Mouse (Mus musculus) lung, embryonic 14.5 days (tissue): Measurements from ENCODE around the gene Nsmf. TPM values are rescaled to one million over a fixed set of nuclear protein-coding genes. Genes with fewer than 3 reads are reported as not detected.

Experiments used
- ATAC-seq: fragments of 200-750 bp; cut with Nextera tagmentation; 2 replicates; pipeline ENCODE4 v1.8.0; 2017; ENCODE audit warnings: mild to moderate bottlenecking, moderate TSS enrichment, moderate library complexity; ENCODE audit not compliant: insufficient read depth
- DNase-seq: peaks from one replicate; pipeline ENCODE4 v3.0.0-alpha.2; 2015
- H3K27ac ChIP-seq: fragments of 300-500 bp; sonication (generic); 2 replicates; pipeline ENCODE4 v1.5.1; 2014; ENCODE audit warnings: low read depth, mild to moderate bottlenecking, moderate library complexity
- H3K27me3 ChIP-seq: fragments of 300-500 bp; sonication (generic); 2 replicates; pipeline ENCODE4 v1.6.1; 2014; ENCODE audit warnings: low read length, control low read depth; ENCODE audit not compliant: insufficient read depth
- H3K36me3 ChIP-seq: fragments of 300-500 bp; sonication (generic); 2 replicates; pipeline ENCODE4 v1.6.1; 2014; ENCODE audit warnings: control low read depth; ENCODE audit not compliant: insufficient read depth
- H3K4me1 ChIP-seq: fragments of 300-500 bp; sonication (generic); 2 replicates; pipeline ENCODE4 v1.6.1; 2014; ENCODE audit warnings: antibody characterized with exemption, control low read depth; ENCODE audit not compliant: insufficient read depth
- H3K4me2 ChIP-seq: fragments of 300-500 bp; sonication (generic); 2 replicates; pipeline ENCODE4 v1.6.1; 2014; ENCODE audit warnings: mild to moderate bottlenecking
- H3K4me3 ChIP-seq: fragments of 300-500 bp; sonication (generic); 2 replicates; pipeline ENCODE4 v1.5.1; 2014; ENCODE audit warnings: low read depth, low read length
- H3K9ac ChIP-seq: fragments of 300-500 bp; sonication (generic); 2 replicates; pipeline ENCODE4 v1.6.1; 2014
- H3K9me3 ChIP-seq: fragments of 300-500 bp; sonication (generic); 2 replicates; pipeline ENCODE4 v1.6.1; 2016; ENCODE audit warnings: low read depth, low read length, control low read depth
- CTCF ChIP-seq: IDR thresholded peaks from 2 replicates; pipeline ENCODE4 v1.5.1; 2016; ENCODE audit warnings: antibody characterized with exemption, low read depth
- WGBS: fragments of 180-500 bp; shearing (Covaris S2); extraction: QIAGEN DNeasy Blood & Tissue Kit; methylation state at CpG from one replicate; pipeline ENCODE4 v1.1.7; 2014; 5-methylcytosine and 5-hydroxymethylcytosine counted together
- microRNA-seq: library from miRNA; unstranded; fragments of <30 nt; microRNA quantifications from one replicate; pipeline ENCODE4, GENCODE M21; 2016; ENCODE audit warnings: borderline number of aligned reads
- polyA plus RNA-seq: library from polyadenylated mRNA; unstranded; fragments of >200 nt; fragmentation: Nextera tagmentation; extraction: Ambion mirVana; gene quantifications from 2 replicates; pipeline ENCODE4 v1.2.1, GENCODE M21; 2014

The Nsmf gene
- polyA plus RNA-seq, 1 experiment from 2014 or later = 67.8 TPM

DNA sequence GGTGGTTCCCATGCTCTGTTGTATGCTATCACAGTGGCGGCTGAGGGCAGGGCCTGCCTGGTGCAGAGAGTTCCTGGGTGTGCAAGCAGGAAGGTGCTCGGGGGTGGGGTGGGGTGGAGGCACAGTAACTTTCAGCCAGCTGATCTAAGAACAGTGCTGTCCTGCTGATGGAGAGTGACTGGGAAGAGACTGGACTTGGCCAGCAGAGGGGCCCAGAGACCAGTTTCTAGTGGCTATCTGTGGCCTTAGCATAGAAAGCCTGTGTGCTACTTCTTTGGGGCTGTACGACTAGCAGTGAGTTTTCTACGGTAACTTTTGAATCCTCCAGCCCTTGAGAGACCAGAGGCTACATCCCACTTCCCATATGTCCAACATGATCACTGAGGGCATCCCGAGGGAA is 44.8 kb downstream of the Nsmf start:
- Histone ChIP-seq H3K27me3 (0 out of 2 replicates have a peak, but pooled peaks cover 7% of the 10 kb centered on the region), H3K9ac (no peak overlapping the region), H3K27ac (no peak overlapping the region), H3K9me3 (no peaks in the 10 kb centered on the region), H3K4me1 (no peaks in the 10 kb centered on the region), H3K4me2 (no peak overlapping the region), H3K36me3 (no peaks in the 10 kb centered on the region), H3K4me3 (no peak overlapping the region)
- ATAC-seq (no peak), DNase-seq (peak; percentile 60)
- peak; percentile 52 for TF ChIP-seq CTCF
- 54% methylated on average over 5 of the region's 5 CpGs for WGBS

DNA sequence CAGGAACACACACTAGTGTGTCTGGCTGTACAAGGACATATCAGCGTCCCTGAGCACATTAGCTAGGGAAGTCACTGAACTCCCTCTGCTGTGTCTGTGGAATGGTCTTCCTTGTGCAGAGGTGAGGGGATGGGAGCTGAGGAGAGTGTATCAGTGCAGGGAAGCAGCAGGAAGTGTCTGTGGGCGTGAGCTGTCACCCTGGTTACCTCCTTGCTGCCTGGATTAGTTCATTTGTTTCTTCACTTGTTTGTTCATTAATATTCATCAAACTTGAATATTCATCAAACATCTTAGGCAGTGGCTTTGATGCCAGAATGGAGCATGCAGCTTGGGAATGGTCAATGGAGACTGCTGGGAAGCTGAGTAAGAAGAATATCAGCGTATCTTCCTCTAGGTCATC is 45.5 kb downstream of the Nsmf start:
- H3K4me2 ChIP-seq = no peak overlapping the region
- no peak overlapping the region for H3K4me3 ChIP-seq
- no peak for TF ChIP-seq CTCF
- no peaks in the 10 kb centered on the region for H3K36me3 ChIP-seq
- no peak overlapping the region for H3K27ac ChIP-seq
- no peak for DNase-seq
- H3K9ac ChIP-seq = no peak overlapping the region
- no peaks in the 10 kb centered on the region for H3K27me3 ChIP-seq
- H3K4me1 ChIP-seq = no peaks in the 10 kb centered on the region
- no peak for ATAC-seq
- WGBS = 65% methylated on average over 3 of the region's 3 CpGs
- no peaks in the 10 kb centered on the region for H3K9me3 ChIP-seq

DNA sequence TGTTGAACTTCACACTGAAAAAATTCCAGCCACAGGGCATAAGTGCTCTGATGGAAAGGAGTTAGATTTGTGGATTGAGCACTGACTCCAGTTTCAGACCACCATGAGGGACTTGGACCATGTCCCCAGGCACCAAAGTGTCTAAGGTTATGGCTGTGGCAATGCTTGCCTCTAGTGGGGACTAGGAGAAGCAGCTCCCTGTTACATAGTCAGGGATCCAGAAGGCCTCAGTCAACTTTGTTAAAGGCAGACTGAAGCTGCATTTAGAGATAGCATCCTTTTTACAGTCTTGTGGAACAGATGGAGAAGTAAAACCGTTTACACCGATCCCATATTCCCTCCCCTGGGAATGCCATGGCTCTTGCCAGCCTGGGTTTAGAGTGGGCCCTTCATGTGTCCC is 50.0 kb downstream of the Nsmf start:
- Histone ChIP-seq H3K4me2 (no peak overlapping the region), H3K36me3 (no peaks in the 10 kb centered on the region), H3K4me1 (no peaks in the 10 kb centered on the region), H3K27ac (no peak overlapping the region), H3K9me3 (no peaks in the 10 kb centered on the region), H3K4me3 (no peak overlapping the region), H3K27me3 (no peaks in the 10 kb centered on the region), H3K9ac (no peak overlapping the region)
- no peak for DNase-seq
- 75% methylated on average over 2 of the region's 2 CpGs for WGBS
- no peak for TF ChIP-seq CTCF
- no peak for ATAC-seq

DNA sequence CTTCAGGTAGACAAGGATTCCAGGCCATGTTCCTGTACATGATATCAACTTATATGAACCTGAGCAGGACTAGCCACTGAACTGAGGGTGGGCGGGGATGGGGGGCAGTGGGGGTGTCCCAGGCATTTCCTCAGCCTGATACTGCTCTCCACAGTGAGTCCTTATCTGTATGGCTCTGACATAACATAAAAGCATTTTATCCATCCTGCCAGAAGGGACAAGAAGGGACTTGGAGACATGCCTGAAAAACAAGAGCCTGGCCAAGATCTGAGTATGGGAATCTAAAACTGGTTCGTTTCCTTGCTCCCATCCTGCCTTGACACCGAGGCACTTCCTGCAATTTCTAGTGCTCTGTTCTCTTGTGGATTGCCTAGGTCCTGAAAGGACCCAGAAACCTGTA is 51.9 kb downstream of the Nsmf start:
- no peaks in the 10 kb centered on the region for H3K27me3 ChIP-seq
- no peaks in the 10 kb centered on the region for H3K4me1 ChIP-seq
- WGBS = 58% methylated on average over 3 of the region's 3 CpGs
- no peak overlapping the region for H3K4me2 ChIP-seq
- no peak for TF ChIP-seq CTCF
- H3K9me3 ChIP-seq = no peaks in the 10 kb centered on the region
- H3K27ac ChIP-seq = no peak overlapping the region
- H3K36me3 ChIP-seq = no peaks in the 10 kb centered on the region
- no peak for ATAC-seq
- H3K4me3 ChIP-seq = no peak overlapping the region
- no peak overlapping the region for H3K9ac ChIP-seq
- peak; percentile 23 for DNase-seq

DNA sequence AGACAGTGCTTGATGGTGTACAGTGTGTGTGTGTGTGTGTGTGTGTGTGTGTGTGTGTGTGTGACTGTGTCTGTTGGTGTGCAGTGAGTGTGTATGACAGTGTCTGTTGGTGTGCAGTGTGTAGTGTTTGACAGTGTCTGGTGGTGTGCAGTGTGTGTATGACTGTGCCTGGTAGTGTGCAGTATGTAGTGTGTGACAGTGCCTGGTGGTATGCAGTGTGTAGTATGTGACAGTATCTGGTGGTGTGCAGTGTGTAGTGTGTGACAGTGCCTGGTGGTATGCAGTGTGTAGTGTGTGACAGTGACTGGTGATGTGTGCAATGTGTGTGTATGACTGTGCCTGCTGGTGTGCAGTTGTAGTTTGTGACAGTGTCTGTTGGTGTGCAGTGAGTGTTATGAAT is 55.3 kb downstream of the Nsmf start:
- H3K27ac ChIP-seq = no peak overlapping the region
- H3K9me3 ChIP-seq = no peaks in the 10 kb centered on the region
- H3K4me1 ChIP-seq = no peaks in the 10 kb centered on the region
- DNase-seq (no peak), ATAC-seq (no peak)
- H3K4me2 ChIP-seq = no peak overlapping the region
- no peaks in the 10 kb centered on the region for H3K27me3 ChIP-seq
- no peak for TF ChIP-seq CTCF
- H3K4me3 ChIP-seq = no peak overlapping the region
- H3K36me3 ChIP-seq = no peaks in the 10 kb centered on the region
- no peak overlapping the region for H3K9ac ChIP-seq

DNA sequence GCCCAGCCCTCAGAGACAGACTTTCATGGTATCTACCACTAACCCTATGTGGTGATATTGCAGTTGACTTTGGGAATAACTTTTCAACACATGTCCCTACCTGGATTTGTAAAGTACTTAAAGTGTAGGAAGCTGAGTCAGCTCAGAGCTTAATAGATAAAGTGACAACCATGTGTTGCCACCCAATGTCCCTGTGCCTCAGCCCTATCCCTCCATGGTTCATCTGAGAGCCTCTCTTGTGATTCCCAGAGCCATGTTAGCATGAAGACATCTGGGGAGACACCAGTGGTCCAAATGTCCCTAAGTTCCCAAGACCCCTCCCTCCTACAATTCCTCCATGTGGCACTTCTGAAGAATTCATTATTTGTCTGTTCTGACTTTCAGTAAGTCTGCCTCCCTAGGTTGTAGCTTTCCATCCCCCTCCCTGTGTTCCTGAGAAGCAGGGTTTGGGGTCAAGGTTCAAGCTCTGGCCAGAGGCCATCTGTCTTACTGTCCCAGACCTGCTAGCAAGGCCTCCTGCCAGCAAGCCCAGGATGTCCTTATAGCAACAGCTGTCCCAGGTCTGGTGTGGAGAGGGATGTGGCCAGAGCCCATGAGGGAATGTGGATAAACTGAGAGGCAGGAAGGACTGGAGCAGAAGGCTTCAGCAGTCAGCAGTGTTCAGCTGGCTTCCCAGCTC is 56.5 kb downstream of the Nsmf start:
- H3K36me3 ChIP-seq = no peaks in the 10 kb centered on the region
- no peak for TF ChIP-seq CTCF
- DNase-seq (peak; percentile 12), ATAC-seq (no peak)
- H3K27me3 ChIP-seq = no peaks in the 10 kb centered on the region
- no peaks in the 10 kb centered on the region for H3K4me1 ChIP-seq
- H3K4me2 ChIP-seq = no peak overlapping the region
- no peaks in the 10 kb centered on the region for H3K9me3 ChIP-seq
- H3K9ac ChIP-seq = no peak overlapping the region
- peak overlapping the region; percentile 1; the same call in 1 of the 2 replicates for H3K27ac ChIP-seq
- H3K4me3 ChIP-seq = no peak overlapping the region

GRCm38 (mm10) chr2:25111184-25111791 is 57.1 kb downstream of the Nsmf start:
- 51% methylated on average over 9 of the region's 9 CpGs for WGBS
- Histone ChIP-seq H3K4me3 (no peak overlapping the region), H3K27ac (peak overlapping the region; percentile 61), H3K36me3 (no peaks in the 10 kb centered on the region), H3K27me3 (no peaks in the 10 kb centered on the region), H3K4me1 (no peaks in the 10 kb centered on the region), H3K9ac (no peak overlapping the region), H3K9me3 (no peaks in the 10 kb centered on the region), H3K4me2 (no peak overlapping the region)
- TF ChIP-seq CTCF = no peak
- DNase-seq (peak; percentile 36), ATAC-seq (peak; percentile 70)

Small RNA genes within 50 kb of the gene (microRNA-seq; reads per million reads assigned to microRNA genes)
- not detected for gene Gm24328
- gene Mir7664 = not detected

Other genes starting within 250 kb of the Nsmf start
- gene Ehmt1, start 134.7 kb upstream of the Nsmf start, polyA plus RNA-seq = 89.2 and 94.5 TPM in 2 replicates
- gene Arrdc1, start 119.1 kb upstream of the Nsmf start, polyA plus RNA-seq = 76.4 and 79.2 TPM in 2 replicates
- gene Zmynd19, start 104.6 kb upstream of the Nsmf start, polyA plus RNA-seq = 20.8 and 23.3 TPM in 2 replicates
- 26.4 and 29.3 TPM in 2 replicates for gene Dph7, start 92.0 kb upstream of the Nsmf start, polyA plus RNA-seq
- gene Mrpl41, start 79.3 kb upstream of the Nsmf start, polyA plus RNA-seq = 106 and 115 TPM in 2 replicates
- gene Pnpla7, start 78.3 kb upstream of the Nsmf start, polyA plus RNA-seq = 6.6 and 6.7 TPM in 2 replicates
- not detected in 2 replicates for gene Entpd8, start 25.9 kb downstream of the Nsmf start, polyA plus RNA-seq
- gene Noxa1, start 40.8 kb downstream of the Nsmf start, polyA plus RNA-seq = 0.41 and 0.68 TPM in 2 replicates
- gene Nrarp, start 126.4 kb downstream of the Nsmf start, polyA plus RNA-seq = 13.7 and 14.9 TPM in 2 replicates
- 7.5 and 8.2 TPM in 2 replicates for gene Tor4a, start 142.5 kb downstream of the Nsmf start, polyA plus RNA-seq
- gene Nelfb, start 157.1 kb downstream of the Nsmf start, polyA plus RNA-seq = 96.6 and 108 TPM in 2 replicates
- gene Stpg3, start 160.3 kb downstream of the Nsmf start, polyA plus RNA-seq = not detected in 2 replicates
- gene Fam166a, start 164.4 kb downstream of the Nsmf start, polyA plus RNA-seq = 0.47 TPM in 1 of 2 replicates, not detected in the other
- 593 and 610 TPM in 2 replicates for gene Tubb4b, start 170.3 kb downstream of the Nsmf start, polyA plus RNA-seq
- gene Slc34a3, start 180.0 kb downstream of the Nsmf start, polyA plus RNA-seq = not detected in 2 replicates
- gene Rnf224, start 182.4 kb downstream of the Nsmf start, polyA plus RNA-seq = not detected in 2 replicates
- 7.7 and 9.9 TPM in 2 replicates for gene Rnf208, start 187.9 kb downstream of the Nsmf start, polyA plus RNA-seq
- gene Cysrt1, start 188.1 kb downstream of the Nsmf start, polyA plus RNA-seq = not detected in 2 replicates
- gene AL732309.1, start 192.5 kb downstream of the Nsmf start, polyA plus RNA-seq = 3.5 and 3.6 TPM in 2 replicates
- 14.5 and 16.4 TPM in 2 replicates for gene Tmem203, start 201.1 kb downstream of the Nsmf start, polyA plus RNA-seq
- gene Tprn, start 208.3 kb downstream of the Nsmf start, polyA plus RNA-seq = 4.7 and 5.0 TPM in 2 replicates
- 217 and 229 TPM in 2 replicates for gene Ssna1, start 218.1 kb downstream of the Nsmf start, polyA plus RNA-seq
- 109 and 119 TPM in 2 replicates for gene Anapc2, start 218.1 kb downstream of the Nsmf start, polyA plus RNA-seq
- not detected in 2 replicates for gene Tmem210, start 233.8 kb downstream of the Nsmf start, polyA plus RNA-seq
- gene Lrrc26, start 235.6 kb downstream of the Nsmf start, polyA plus RNA-seq = 0.46 and 0.89 TPM in 2 replicates